In the genomic region with DNA sequence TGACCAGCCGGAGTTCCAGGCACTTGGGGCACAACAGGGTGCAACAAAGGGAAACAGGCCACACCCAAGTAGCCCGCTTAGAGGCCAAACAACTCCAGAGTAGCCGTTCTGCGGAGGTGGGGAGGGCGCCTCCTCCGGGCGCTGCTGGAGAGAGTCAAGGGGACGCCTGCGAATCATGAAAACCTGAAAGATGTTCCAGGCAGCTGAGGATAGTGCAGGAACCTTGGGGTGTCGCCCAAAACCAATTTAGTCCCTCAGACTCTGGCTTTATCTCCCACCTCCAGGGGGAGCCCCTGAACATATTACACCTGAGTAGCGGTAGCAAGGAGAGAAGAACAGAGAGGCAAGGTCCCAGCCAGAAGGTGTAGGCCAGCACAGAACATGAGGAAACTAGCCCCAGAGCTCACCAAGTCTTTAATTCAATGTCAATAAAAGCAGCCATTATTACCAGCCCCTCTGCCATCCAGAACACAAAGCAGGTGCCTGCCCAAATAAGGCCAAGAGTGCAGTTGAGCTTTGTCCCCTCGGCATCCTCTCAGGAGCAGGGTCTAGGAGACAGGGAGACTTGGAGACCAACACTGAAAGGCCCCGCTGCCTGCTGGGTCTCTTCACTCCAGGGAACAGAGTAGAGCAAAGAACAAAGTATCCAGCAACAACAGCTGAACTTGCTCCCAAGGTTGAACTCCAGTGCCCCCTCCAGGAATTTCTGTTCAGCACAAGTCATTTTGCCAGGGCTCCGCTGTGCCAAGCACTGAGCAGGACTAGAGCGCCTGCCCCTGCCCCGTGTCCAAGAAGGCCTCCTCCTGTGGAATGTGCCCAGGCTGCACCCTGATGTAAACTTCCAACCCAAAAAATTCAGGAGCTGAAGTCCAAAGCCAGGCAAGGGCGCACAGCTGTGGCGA, we compare ENCODE assay signal across 8 mouse cellular contexts. TPM values are rescaled to one million over a fixed set of nuclear protein-coding genes. Genes with fewer than 3 reads are reported as not detected.
A peak's percentile ranks its signal among the peaks of the same experiment; 100 is the strongest.
DNase-seq lines count a peak whose midpoint lies in the region; ATAC-seq lines count a peak whose summit lies in the region.

No protein-coding gene starts in this region.

- H3K27me3 ChIP-seq in liver, embryonic 11.5 days (replicated peaks; ENCODE audit: control insufficient read depth, insufficient read depth, low read length): peaks cover 26% of the 10 kb centered on the region
- H3K27me3 ChIP-seq in neural tube, embryonic 11.5 days (ENCODE audit: control insufficient read depth, insufficient read depth, low read length): peaks cover 7% of the 10 kb centered on the region; the same call in 1 of the 2 replicates

- no peaks in the 10 kb centered on the region for H3K9me3 ChIP-seq in liver, embryonic 11.5 days (ENCODE audit: control insufficient read depth, low read length)
- H3K9me3 ChIP-seq in neural tube, embryonic 11.5 days (ENCODE audit: control insufficient read depth, low read length): no peaks in the 10 kb centered on the region

- H3K27ac ChIP-seq in liver, embryonic 11.5 days (ENCODE audit: low read depth, low read length): no peak overlapping the region
- no peak overlapping the region for H3K27ac ChIP-seq in neural tube, embryonic 11.5 days (ENCODE audit: low read depth, low read length)

- H3K4me1 ChIP-seq in liver, embryonic 11.5 days (replicated peaks; ENCODE audit: control insufficient read depth, insufficient read depth, low read length): no peaks in the 10 kb centered on the region; the same call in 1 of the 2 replicates
- peaks cover 4% of the 10 kb centered on the region; the same call in 1 of the 2 replicates for H3K4me1 ChIP-seq in neural tube, embryonic 11.5 days (ENCODE audit: control insufficient read depth, insufficient read depth, low read length)

- ATAC-seq in liver, embryonic 11.5 days (replicated peaks; ENCODE audit: low FRiP score): no peak
- peak; percentile 29 for ATAC-seq in neural tube, embryonic 11.5 days (ENCODE audit: insufficient read depth, low FRiP score, low TSS enrichment)

- peak; percentile 66 for DNase-seq in urinary bladder, postnatal 14 days (ENCODE audit: low spot score)
- DNase-seq in urinary bladder, postnatal 10 days (ENCODE audit: low spot score): no peak
- peak; percentile 31 to 54 for DNase-seq in cerebellum, postnatal 25 days
- DNase-seq in gastrocnemius, postnatal 4 days (ENCODE audit: low spot score in 2 of 2): peak; percentile 45 to 69
- peak; percentile 80 for DNase-seq in kidney, adult 18-20 months
- DNase-seq in liver, embryonic 11.5 days (ENCODE audit: low spot score): peak; percentile 43
- peak; percentile 68 for DNase-seq in neural tube, embryonic 11.5 days (ENCODE audit: low spot score)
- DNase-seq in thymus, postnatal 14 days: peak; percentile 77

- H3K9ac ChIP-seq in liver, embryonic 11.5 days (ENCODE audit: low read depth, low read length): no peak overlapping the region
- H3K9ac ChIP-seq in neural tube, embryonic 11.5 days (ENCODE audit: low read length): no peak overlapping the region

- no peaks in the 10 kb centered on the region for H3K36me3 ChIP-seq in liver, embryonic 11.5 days (ENCODE audit: control insufficient read depth, insufficient read depth, low read length)
- no peaks in the 10 kb centered on the region for H3K36me3 ChIP-seq in neural tube, embryonic 11.5 days (ENCODE audit: control insufficient read depth, insufficient read depth, low read length)

- H3K4me2 ChIP-seq in liver, embryonic 11.5 days: no peak overlapping the region
- peak overlapping the region; percentile 7; the same call in 1 of the 2 replicates for H3K4me2 ChIP-seq in neural tube, embryonic 11.5 days (ENCODE audit: low read depth)

- 14% methylated on average over 18 of the region's 18 CpGs for WGBS in liver, embryonic 11.5 days
- WGBS in neural tube, embryonic 11.5 days: 10% methylated on average over 18 of the region's 18 CpGs

- no peak overlapping the region for H3K4me3 ChIP-seq in liver, embryonic 11.5 days (ENCODE audit: low read depth, low read length)
- H3K4me3 ChIP-seq in neural tube, embryonic 11.5 days (ENCODE audit: low read depth, low read length): no peak overlapping the region

RNA-seq across cellular contexts. Expression of gene Sorcs2, which starts 0.8 kb away (rescaled TPM):
- total RNA-seq in gastrocnemius, postnatal 4 days (2021): 10 to 100 TPM; 35.8 to 38.1 TPM
- 2.2 and 2.4 TPM in 2 replicates for polyA plus RNA-seq in liver, embryonic 11.5 days (2014; fragmentation: Nextera tagmentation; extraction: Ambion mirVana)
- polyA plus RNA-seq in neural tube, embryonic 11.5 days (2014; fragmentation: Nextera tagmentation; extraction: Ambion mirVana): 7.9 and 9.1 TPM in 2 replicates
